In the genomic region with DNA sequence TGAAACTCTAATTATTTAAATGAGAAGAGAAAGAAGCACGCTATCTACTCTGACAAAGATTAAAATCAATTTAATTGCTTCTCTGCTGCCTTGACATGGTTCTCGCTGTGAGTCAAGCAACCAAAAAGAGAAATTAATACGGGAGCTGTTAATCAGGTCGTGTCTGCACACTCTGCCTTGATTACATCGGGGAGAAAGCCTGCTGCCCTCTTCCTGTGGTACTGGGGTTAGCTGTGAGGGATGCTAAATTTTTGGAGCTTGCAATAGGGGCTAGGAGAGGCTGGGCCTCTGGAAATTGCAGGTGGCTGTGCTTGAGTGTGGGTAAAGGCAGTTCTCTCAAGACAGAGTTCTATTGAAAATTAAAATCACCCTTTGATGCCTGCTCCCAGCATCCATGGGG, we compare ENCODE assay signal across 13 mouse cellular contexts.
DNase-seq lines count a peak whose midpoint lies in the region; ATAC-seq lines count a peak whose summit lies in the region.
"Had no signal": no experiment of that assay in that cellular context is flagged by ENCODE, and none has a peak within 500 bp of the region (broad histone marks: within the 10 kb centered on the region; RNA-seq: fewer than 3 reads in every experiment).

No protein-coding gene starts in this region.

- H3K27ac ChIP-seq in forebrain, embryonic 15.5 days (replicated peaks), result peak overlapping the region; percentile 40; the same call in 1 of the 2 replicates
- no peak overlapping the region for H3K27ac ChIP-seq in midbrain, embryonic 16.5 days (ENCODE audit: low read length)
- H3K27ac ChIP-seq: heart, embryonic 10.5 days; kidney, embryonic 15.5 days; liver, embryonic 14.5 days had no signal

- H3K27me3 ChIP-seq in forebrain, embryonic 15.5 days, result no peaks in the 10 kb centered on the region
- no peaks in the 10 kb centered on the region for H3K27me3 ChIP-seq in midbrain, embryonic 16.5 days (ENCODE audit: control insufficient read depth, insufficient read depth, low read depth, low read length)
- H3K27me3 ChIP-seq: kidney, embryonic 15.5 days had no signal

- no peaks in the 10 kb centered on the region for H3K36me3 ChIP-seq in forebrain, embryonic 15.5 days
- no peaks in the 10 kb centered on the region for H3K36me3 ChIP-seq in midbrain, embryonic 16.5 days (ENCODE audit: control insufficient read depth, insufficient read depth, low read length)
- H3K36me3 ChIP-seq: heart, embryonic 10.5 days; kidney, embryonic 15.5 days had no signal

- no peaks in the 10 kb centered on the region for H3K9me3 ChIP-seq in forebrain, embryonic 15.5 days
- no peaks in the 10 kb centered on the region for H3K9me3 ChIP-seq in midbrain, embryonic 16.5 days (replicated peaks; ENCODE audit: control insufficient read depth, low read length, poor library complexity, severe bottlenecking)
- H3K9me3 ChIP-seq: heart, embryonic 10.5 days; kidney, embryonic 15.5 days had no signal

- no peak overlapping the region for H3K4me2 ChIP-seq in forebrain, embryonic 15.5 days (replicated peaks)
- no peak overlapping the region for H3K4me2 ChIP-seq in midbrain, embryonic 16.5 days (ENCODE audit: low read length)
- H3K4me2 ChIP-seq: kidney, embryonic 15.5 days had no signal

- H3K9ac ChIP-seq in forebrain, embryonic 15.5 days (replicated peaks), result no peak overlapping the region
- no peak overlapping the region for H3K9ac ChIP-seq in midbrain, embryonic 16.5 days (ENCODE audit: low read depth, low read length)
- H3K9ac ChIP-seq: kidney, embryonic 15.5 days; liver, embryonic 14.5 days had no signal

- peak; percentile 41; the same call in 1 of the 2 replicates for ATAC-seq in forebrain, embryonic 15.5 days (replicated peaks)
- peak; percentile 48; the same call in 1 of the 2 replicates for ATAC-seq in midbrain, embryonic 16.5 days

- peaks cover 10% of the 10 kb centered on the region for H3K4me1 ChIP-seq in forebrain, embryonic 15.5 days
- H3K4me1 ChIP-seq in midbrain, embryonic 16.5 days (ENCODE audit: control insufficient read depth, insufficient read depth, low read length), result peaks cover 3% of the 10 kb centered on the region; the same call in 1 of the 2 replicates
- H3K4me1 ChIP-seq: kidney, embryonic 15.5 days had no signal

- H3K4me3 ChIP-seq in forebrain, embryonic 15.5 days, result no peak overlapping the region
- H3K4me3 ChIP-seq in midbrain, embryonic 16.5 days (ENCODE audit: low read depth, low read length), result no peak overlapping the region
- H3K4me3 ChIP-seq: heart, embryonic 10.5 days; kidney, embryonic 15.5 days had no signal

- DNase-seq in cerebellum, postnatal 10 days, result peak; percentile 27 to 29
- DNase-seq in cerebellum, adult 11-12 months, result no peak
- peak; percentile 18 for DNase-seq in MN1 (ENCODE audit: low spot score)
- no peak for DNase-seq in spleen, postnatal 36 days (ENCODE audit: low spot score in 2 of 2)
- no peak for DNase-seq in lung, adult 18-20 months
- no peak for DNase-seq in ovary, postnatal 14 days (ENCODE audit: low spot score)
- DNase-seq: B cell, adult 2 months; heart, postnatal 4 days had no signal

- WGBS in forebrain, embryonic 15.5 days, result 11% methylated on average over 5 of the region's 5 CpGs
- 29% methylated on average over 5 of the region's 5 CpGs for WGBS in midbrain, embryonic 16.5 days

Comparison
In these comparisons a context has a peak if more than half of its experiments do, and no peak if none do; other contexts are left out.
1. DNase-seq: peak in cerebellum, postnatal 10 days (2 of 2) and MN1 (single experiment); none in cerebellum, adult 11-12 months (single experiment), spleen, postnatal 36 days (0 of 2), lung, adult 18-20 months (0 of 2) and ovary, postnatal 14 days (single experiment).